Mouse (Mus musculus): ENCODE data around the gene Ptprcap. TPM values are rescaled to one million over a fixed set of nuclear protein-coding genes. Genes with fewer than 3 reads are reported as not detected.

Ptprcap gene
- polyA plus RNA-seq, 1 experiment: 4.4 TPM

- DNase-seq (ENCODE audit: low spot score): no peak
Observed at GRCm38 (mm10) chr19:4147782-4148490, 5.5 kb upstream of the Ptprcap start.

GRCm38 (mm10) chr19:4148491-4148806 is 5.0 kb upstream of the Ptprcap start, which contains the start of gene Coro1b:
Coro1b (plus strand) TSS chr19:4148619.
- peak; percentile 92 for DNase-seq (ENCODE audit: low spot score)

GRCm38 (mm10) chr19:4148819-4149218 is 4.6 kb upstream of the Ptprcap start:
- no peak for DNase-seq (ENCODE audit: low spot score)

- DNase-seq (ENCODE audit: low spot score): no peak
Observed at GRCm38 (mm10) chr19:4149283-4149682, 4.1 kb upstream of the Ptprcap start.

- DNase-seq (ENCODE audit: low spot score): no peak
Observed at GRCm38 (mm10) chr19:4149764-4150461, 3.5 kb upstream of the Ptprcap start.

- DNase-seq (ENCODE audit: low spot score): no peak
Observed at GRCm38 (mm10) chr19:4150567-4151487, 2.6 kb upstream of the Ptprcap start.

GRCm38 (mm10) chr19:4151488-4151860 is 1.9 kb upstream of the Ptprcap start:
- no peak for DNase-seq (ENCODE audit: low spot score)

GRCm38 (mm10) chr19:4151898-4152297 is 1.5 kb upstream of the Ptprcap start:
- no peak for DNase-seq (ENCODE audit: low spot score)

- no peak for DNase-seq (ENCODE audit: low spot score)
Observed at GRCm38 (mm10) chr19:4152445-4153231, 766 bp upstream of the Ptprcap start.

- DNase-seq (ENCODE audit: low spot score): no peak
Observed at GRCm38 (mm10) chr19:4154437-4155222, 1.2 kb downstream of the Ptprcap start.

GRCm38 (mm10) chr19:4155223-4156072 is 2.0 kb downstream of the Ptprcap start:
- no peak for DNase-seq (ENCODE audit: low spot score)

GRCm38 (mm10) chr19:4156073-4156579 is 2.7 kb downstream of the Ptprcap start:
- no peak for DNase-seq (ENCODE audit: low spot score)

- DNase-seq (ENCODE audit: low spot score): no peak
Observed at GRCm38 (mm10) chr19:4156771-4157170, 3.4 kb downstream of the Ptprcap start.

- DNase-seq (ENCODE audit: low spot score): no peak
Observed at GRCm38 (mm10) chr19:4159049-4159448, 5.6 kb downstream of the Ptprcap start.

GRCm38 (mm10) chr19:4162646-4163542 is 9.5 kb downstream of the Ptprcap start, which contains the start of gene Rps6kb2:
Rps6kb2 (minus strand) TSS chr19:4163354.
- DNase-seq (ENCODE audit: low spot score): peak; percentile 94

GRCm38 (mm10) chr19:4163543-4163887 is 10.1 kb downstream of the Ptprcap start:
- DNase-seq (ENCODE audit: low spot score): no peak

- DNase-seq (ENCODE audit: low spot score): no peak
Observed at GRCm38 (mm10) chr19:4164100-4164499, 10.7 kb downstream of the Ptprcap start.

- DNase-seq (ENCODE audit: low spot score): no peak
Observed at GRCm38 (mm10) chr19:4164721-4165120, 11.3 kb downstream of the Ptprcap start.

Data from urinary bladder, adult 2 months (tissue).